Mouse (Mus musculus): ENCODE data around the gene Gm17654. TPM values are rescaled to one million over a fixed set of nuclear protein-coding genes. Genes with fewer than 3 reads are reported as not detected.

The Gm17654 gene
- not detected for polyA plus RNA-seq (2017; shearing (Covaris generic))

DNA sequence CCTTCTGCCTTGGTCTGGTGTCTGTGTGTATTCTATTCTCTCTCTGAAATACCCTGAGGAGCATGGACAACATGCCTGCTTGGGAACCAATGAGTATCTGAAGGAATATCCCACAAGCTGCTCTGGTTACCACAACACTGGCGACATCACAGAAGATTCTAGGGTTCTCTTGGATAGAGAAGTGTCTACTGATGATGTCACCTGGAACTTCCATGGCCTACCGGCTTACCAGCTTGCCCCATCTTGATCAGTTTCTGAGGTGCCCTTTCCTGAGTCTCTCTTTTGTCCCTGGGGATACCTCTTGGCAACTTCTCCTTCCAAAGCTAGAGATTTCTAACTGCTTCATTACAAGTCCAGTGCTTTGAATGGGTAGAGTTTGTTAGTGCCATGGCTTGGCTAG, at the start of gene Gm17654:
Gm17654 (minus strand) TSS at position 101 of the 400 bp plus-strand sequence.

DNA sequence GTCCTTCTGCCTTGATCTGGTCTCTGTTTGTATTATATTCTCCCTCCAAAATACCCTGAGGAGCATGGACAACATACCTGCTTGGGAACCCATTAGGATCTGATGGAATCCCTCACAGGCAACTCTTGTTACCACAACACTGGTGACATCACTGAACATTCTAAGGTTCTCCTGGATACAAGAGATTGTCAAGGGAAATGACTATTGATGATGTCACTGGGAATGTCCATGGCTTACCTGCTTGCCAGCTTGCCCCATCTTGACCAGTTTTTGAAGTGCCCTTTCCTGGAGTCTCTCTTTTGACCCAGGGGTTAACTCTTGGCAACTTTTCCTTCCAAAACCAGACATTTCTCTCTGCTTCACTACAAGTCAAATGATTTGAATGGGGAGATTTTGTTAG, 29.0 kb upstream of the Gm17654 start, which contains the start of gene Gm10375:
Gm10375 (minus strand) TSS at position 101 of the 400 bp plus-strand sequence.

GRCm38 (mm10) chr14:43543276-43543675, 35.7 kb downstream of the Gm17654 start, which contains the start of gene Gm5799:
Gm5799 (plus strand) TSS chr14:43543576.

Other genes with a start within 250 kb of the Gm17654 start
- gene 1700001F09Rik, start 231.3 kb downstream of the Gm17654 start, polyA plus RNA-seq (2017; shearing (Covaris generic)): not detected
- not detected for gene Gm8138, start 162.8 kb downstream of the Gm17654 start, polyA plus RNA-seq (2017; shearing (Covaris generic))
- not detected for gene Gm5799, start 35.6 kb downstream of the Gm17654 start, polyA plus RNA-seq (2017; shearing (Covaris generic))
- gene Gm10375, start 28.9 kb upstream of the Gm17654 start, polyA plus RNA-seq (2017; shearing (Covaris generic)): not detected
- not detected for gene Gm8165, start 98.1 kb upstream of the Gm17654 start, polyA plus RNA-seq (2017; shearing (Covaris generic))
- 1.2 TPM for gene Gm7324, start 118.7 kb upstream of the Gm17654 start, polyA plus RNA-seq (2017; shearing (Covaris generic))
- gene Gm16506, start 148.3 kb upstream of the Gm17654 start, polyA plus RNA-seq (2017; shearing (Covaris generic)): not detected
- gene Gm6526, start 168.7 kb upstream of the Gm17654 start, polyA plus RNA-seq (2017; shearing (Covaris generic)): not detected
- not detected for gene Gm8180, start 205.6 kb upstream of the Gm17654 start, polyA plus RNA-seq (2017; shearing (Covaris generic))